Mouse (Mus musculus): ENCODE data around the gene Axl. TPM values are rescaled to one million over a fixed set of nuclear protein-coding genes. Genes with fewer than 3 reads are reported as not detected.
A peak's percentile ranks its signal among the peaks of the same experiment; 100 is the strongest.

The Axl gene
- polyA plus RNA-seq, 1 experiment from 2014 or later, result 26.7 TPM

- no peak overlapping the region for H3K27ac ChIP-seq (replicated peaks)
- no peak for ATAC-seq (ENCODE audit: low read depth)
Measured at GRCm38 (mm10) chr7:25789129-25789440, 580 bp upstream of the Axl start.

GRCm38 (mm10) chr7:25787456-25788219 lies 867 bp downstream of the Axl start:
- H3K27ac ChIP-seq (replicated peaks), result no peak overlapping the region
- 25% methylated on average over 9 of the region's 9 CpGs for WGBS
- H3K9me3 ChIP-seq, result no peaks in the 10 kb centered on the region
- H3K4me1 ChIP-seq (replicated peaks), result peaks cover 19% of the 10 kb centered on the region
- H3K9ac ChIP-seq, result peak overlapping the region; percentile 68
- ATAC-seq (ENCODE audit: low read depth), result peak; percentile 49
- H3K36me3 ChIP-seq, result no peaks in the 10 kb centered on the region
- H3K4me3 ChIP-seq, result peak overlapping the region; percentile 44
- H3K4me2 ChIP-seq, result peak overlapping the region; percentile 67
- H3K27me3 ChIP-seq, result no peaks in the 10 kb centered on the region; the same call in 1 of the 2 replicates

More at GRCm38 (mm10) chr7:25789129-25789440, 580 bp upstream of the Axl start:
- peak overlapping the region; percentile 67 for H3K4me2 ChIP-seq
- H3K4me3 ChIP-seq, result peak overlapping the region; percentile 44
- H3K36me3 ChIP-seq, result no peaks in the 10 kb centered on the region
- H3K9me3 ChIP-seq, result no peaks in the 10 kb centered on the region
- H3K9ac ChIP-seq, result peak overlapping the region; percentile 68; the same call in 1 of the 2 replicates
- 35% methylated on average over 3 of the region's 3 CpGs for WGBS
- peaks cover 19% of the 10 kb centered on the region for H3K4me1 ChIP-seq (replicated peaks)
- H3K27me3 ChIP-seq, result no peaks in the 10 kb centered on the region; the same call in 1 of the 2 replicates

GRCm38 (mm10) chr7:25786974-25787373 lies 1.5 kb downstream of the Axl start:
- Histone ChIP-seq H3K4me3 (0 out of 2 replicates have a peak overlapping the region, but pooled peaks have one; percentile 44), H3K4me1 (replicated peaks) (peaks cover 22% of the 10 kb centered on the region), H3K4me2 (peak overlapping the region; percentile 67), H3K9me3 (no peaks in the 10 kb centered on the region), H3K9ac (peak overlapping the region; percentile 68), H3K27ac (replicated peaks) (no peak overlapping the region), H3K36me3 (no peaks in the 10 kb centered on the region), H3K27me3 (no peaks in the 10 kb centered on the region; the same call in 1 of the 2 replicates)
- ATAC-seq (ENCODE audit: low read depth), result no peak
- WGBS, result 77% methylated on average over 4 of the region's 4 CpGs

GRCm38 (mm10) chr7:25785752-25786151 lies 2.8 kb downstream of the Axl start:
- ATAC-seq (ENCODE audit: low read depth), result no peak
- H3K27me3 ChIP-seq, result no peaks in the 10 kb centered on the region; the same call in 1 of the 2 replicates
- no peaks in the 10 kb centered on the region for H3K9me3 ChIP-seq
- WGBS, result 72% methylated on average over 4 of the region's 4 CpGs
- peaks cover 34% of the 10 kb centered on the region for H3K4me1 ChIP-seq (replicated peaks)
- no peak overlapping the region for H3K27ac ChIP-seq (replicated peaks)
- no peaks in the 10 kb centered on the region for H3K36me3 ChIP-seq
- no peak overlapping the region for H3K9ac ChIP-seq
- H3K4me3 ChIP-seq, result no peak overlapping the region
- H3K4me2 ChIP-seq, result no peak overlapping the region

- no peaks in the 10 kb centered on the region for H3K36me3 ChIP-seq
- no peaks in the 10 kb centered on the region; the same call in 1 of the 2 replicates for H3K27me3 ChIP-seq
- H3K27ac ChIP-seq (replicated peaks), result no peak overlapping the region
- WGBS, result 27% methylated on average over 1 of the region's 1 CpGs
- peaks cover 35% of the 10 kb centered on the region for H3K4me1 ChIP-seq (replicated peaks)
- H3K4me2 ChIP-seq, result no peak overlapping the region
- no peak overlapping the region for H3K9ac ChIP-seq
- no peak for ATAC-seq (ENCODE audit: low read depth)
- no peaks in the 10 kb centered on the region for H3K9me3 ChIP-seq
- no peak overlapping the region for H3K4me3 ChIP-seq
Measured at GRCm38 (mm10) chr7:25784808-25785207, 3.7 kb downstream of the Axl start.

- WGBS, result 71% methylated on average over 8 of the region's 8 CpGs
- H3K4me1 ChIP-seq (replicated peaks), result peaks cover 33% of the 10 kb centered on the region
Measured at GRCm38 (mm10) chr7:25783746-25784145, 4.8 kb downstream of the Axl start.

GRCm38 (mm10) chr7:25782744-25783143 lies 5.8 kb downstream of the Axl start:
- H3K4me1 ChIP-seq (replicated peaks), result peaks cover 23% of the 10 kb centered on the region
- no peak overlapping the region for H3K9ac ChIP-seq
- ATAC-seq (ENCODE audit: low read depth), result no peak
- H3K27me3 ChIP-seq, result no peaks in the 10 kb centered on the region; the same call in 1 of the 2 replicates
- no peaks in the 10 kb centered on the region for H3K9me3 ChIP-seq
- H3K36me3 ChIP-seq, result no peaks in the 10 kb centered on the region
- no peak overlapping the region for H3K4me3 ChIP-seq
- H3K4me2 ChIP-seq, result no peak overlapping the region
- H3K27ac ChIP-seq (replicated peaks), result no peak overlapping the region
- 83% methylated on average over 6 of the region's 6 CpGs for WGBS

More at GRCm38 (mm10) chr7:25783746-25784145, 4.8 kb downstream of the Axl start:
- no peaks in the 10 kb centered on the region; the same call in 1 of the 2 replicates for H3K27me3 ChIP-seq
- no peak overlapping the region for H3K4me2 ChIP-seq
- H3K9me3 ChIP-seq, result no peaks in the 10 kb centered on the region
- no peak overlapping the region for H3K4me3 ChIP-seq
- no peak overlapping the region for H3K27ac ChIP-seq (replicated peaks)
- no peak for ATAC-seq (ENCODE audit: low read depth)
- no peak overlapping the region for H3K9ac ChIP-seq
- H3K36me3 ChIP-seq, result no peaks in the 10 kb centered on the region

- H3K36me3 ChIP-seq, result no peaks in the 10 kb centered on the region
- no peaks in the 10 kb centered on the region for H3K27me3 ChIP-seq
- peak overlapping the region; percentile 69 for H3K4me2 ChIP-seq
- ATAC-seq (ENCODE audit: low read depth), result peak; percentile 29
- peaks cover 17% of the 10 kb centered on the region for H3K4me1 ChIP-seq (replicated peaks)
- peak overlapping the region; percentile 68 for H3K9ac ChIP-seq
- H3K27ac ChIP-seq (replicated peaks), result no peak overlapping the region
- 46% methylated on average over 11 of the region's 11 CpGs for WGBS
- peak overlapping the region; percentile 35 for H3K4me3 ChIP-seq
- no peaks in the 10 kb centered on the region for H3K9me3 ChIP-seq
Measured at GRCm38 (mm10) chr7:25781937-25782610, 6.4 kb downstream of the Axl start.

GRCm38 (mm10) chr7:25781321-25781936 lies 7.1 kb downstream of the Axl start:
- ATAC-seq (ENCODE audit: low read depth), result peak; percentile 65
- Histone ChIP-seq H3K36me3 (no peaks in the 10 kb centered on the region), H3K27me3 (no peaks in the 10 kb centered on the region), H3K4me1 (replicated peaks) (peaks cover 16% of the 10 kb centered on the region), H3K4me3 (peak overlapping the region; percentile 35), H3K4me2 (peak overlapping the region; percentile 69), H3K9ac (peak overlapping the region; percentile 68), H3K9me3 (no peaks in the 10 kb centered on the region), H3K27ac (replicated peaks) (peak overlapping the region; percentile 52; the same call in 1 of the 2 replicates)
- 17% methylated on average over 32 of the region's 33 CpGs for WGBS

- WGBS, result 49% methylated on average over 4 of the region's 4 CpGs
- no peak for ATAC-seq (ENCODE audit: low read depth)
Measured at GRCm38 (mm10) chr7:25780753-25781152, 7.8 kb downstream of the Axl start.

GRCm38 (mm10) chr7:25780021-25780420 lies 8.5 kb downstream of the Axl start:
- no peak overlapping the region for H3K9ac ChIP-seq
- no peaks in the 10 kb centered on the region for H3K36me3 ChIP-seq
- H3K4me3 ChIP-seq, result no peak overlapping the region
- H3K4me2 ChIP-seq, result no peak overlapping the region
- H3K9me3 ChIP-seq, result no peaks in the 10 kb centered on the region
- WGBS, result 86% methylated on average over 5 of the region's 5 CpGs
- no peaks in the 10 kb centered on the region for H3K27me3 ChIP-seq
- no peak overlapping the region for H3K27ac ChIP-seq (replicated peaks)
- ATAC-seq (ENCODE audit: low read depth), result no peak
- peaks cover 16% of the 10 kb centered on the region for H3K4me1 ChIP-seq (replicated peaks)

More at GRCm38 (mm10) chr7:25780753-25781152, 7.8 kb downstream of the Axl start:
- Histone ChIP-seq H3K36me3 (no peaks in the 10 kb centered on the region), H3K9ac (0 out of 2 replicates have a peak overlapping the region, but pooled peaks have one; percentile 68), H3K9me3 (no peaks in the 10 kb centered on the region), H3K27ac (replicated peaks) (no peak overlapping the region), H3K27me3 (no peaks in the 10 kb centered on the region), H3K4me2 (peak overlapping the region; percentile 69; the same call in 1 of the 2 replicates), H3K4me1 (replicated peaks) (peaks cover 16% of the 10 kb centered on the region), H3K4me3 (no peak overlapping the region)

GRCm38 (mm10) chr7:25768229-25768628 lies 20.3 kb downstream of the Axl start:
- Histone ChIP-seq H3K36me3 (peaks cover 14% of the 10 kb centered on the region; the same call in 1 of the 2 replicates), H3K9ac (no peak overlapping the region), H3K4me1 (replicated peaks) (no peaks in the 10 kb centered on the region), H3K4me2 (no peak overlapping the region), H3K9me3 (no peaks in the 10 kb centered on the region), H3K27me3 (no peaks in the 10 kb centered on the region), H3K27ac (replicated peaks) (no peak overlapping the region), H3K4me3 (no peak overlapping the region)
- WGBS, result 84% methylated on average over 5 of the region's 5 CpGs
- ATAC-seq (ENCODE audit: low read depth), result no peak
